Mouse (Mus musculus): ENCODE results near the gene Gm7879. TPM values are rescaled to one million over a fixed set of nuclear protein-coding genes. Genes with fewer than 3 reads are reported as not detected.
A peak's percentile ranks its signal among the peaks of the same experiment; 100 is the strongest.

Gm7879 gene
- total and polyA plus RNA-seq, 3 experiments, result 0.45 to 8.6 (median 6.4) TPM

DNA sequence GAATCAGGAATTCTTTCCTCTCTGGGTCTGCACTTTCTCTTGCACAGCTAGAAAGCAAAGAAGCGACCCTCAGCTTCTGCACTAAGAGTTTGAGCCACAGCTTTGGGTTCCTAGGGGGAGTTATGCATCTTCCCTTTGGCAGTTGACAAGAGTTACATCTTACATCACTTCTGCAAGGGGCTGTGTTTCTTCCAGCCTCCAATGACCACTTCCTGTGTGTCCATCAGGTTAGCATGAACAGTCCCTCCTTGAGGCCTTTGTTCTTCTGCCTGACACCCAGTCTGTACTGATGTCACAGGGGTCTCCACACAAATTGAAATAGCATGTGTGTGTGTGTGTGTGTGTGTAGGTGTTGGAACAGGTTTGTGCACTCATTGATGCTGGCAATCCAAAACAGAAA is 40.3 kb upstream of the Gm7879 start:
- H3K4me1 ChIP-seq (ENCODE audit: control insufficient read depth, insufficient read depth, low read length), result peaks cover 3% of the 10 kb centered on the region

DNA sequence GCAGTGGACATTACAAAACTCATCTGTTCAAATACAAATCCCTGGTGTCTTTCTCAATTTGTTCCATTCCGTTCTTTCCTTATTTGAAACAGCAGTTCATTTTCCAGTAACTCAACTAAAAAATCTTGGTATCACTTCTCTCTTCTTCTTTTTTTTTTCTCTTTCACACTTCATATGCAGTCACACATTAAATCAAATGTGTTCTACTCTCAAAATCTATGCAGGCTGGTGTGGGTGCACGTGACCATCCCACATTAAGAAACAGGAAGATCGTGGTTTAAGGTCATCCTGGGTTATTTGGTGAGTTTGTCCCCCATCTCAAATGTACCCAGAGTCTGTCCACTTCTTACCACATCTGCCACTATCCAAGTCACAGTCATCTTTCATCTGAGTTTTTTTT is 30.9 kb upstream of the Gm7879 start:
- H3K79me2 ChIP-seq (replicated peaks; ENCODE audit: control insufficient read depth, insufficient read depth, low read length), result no peaks in the 10 kb centered on the region
- H3K27ac ChIP-seq, result no peak overlapping the region
- H3K4me1 ChIP-seq (ENCODE audit: control insufficient read depth, insufficient read depth, low read length), result peaks cover 2% of the 10 kb centered on the region
- no peak overlapping the region for H3K4me3 ChIP-seq
- DNase-seq, result peak in 1 of 2 experiments; percentile 26
- intact Hi-C loops (cut with DNase I), result no loop called here
- H3K9ac ChIP-seq (ENCODE audit: low read depth, low read length), result no peak overlapping the region
- WGBS, result 78% methylated on average over 3 of the region's 3 CpGs
- no peaks in the 10 kb centered on the region for H3K27me3 ChIP-seq (ENCODE audit: control insufficient read depth, insufficient read depth, low read length)
- no peak for TF ChIP-seq CTCF (IDR thresholded peaks at IDR 0.05)
- no peak for TF ChIP-seq EP300 (IDR thresholded peaks at IDR 0.05; ENCODE audit: insufficient read depth, low read depth, low read length)
- no peak for TF ChIP-seq POLR2A (IDR thresholded peaks at IDR 0.05; ENCODE audit: insufficient read depth, low read depth, low read length)
- peaks cover 9% of the 10 kb centered on the region for H3K36me3 ChIP-seq (ENCODE audit: control insufficient read depth, insufficient read depth, low read length)

More for the DNA sequence above, 40.3 kb upstream of the Gm7879 start:
- 77% methylated on average over 1 of the region's 1 CpGs for WGBS
- Histone ChIP-seq H3K27me3 (ENCODE audit: control insufficient read depth, insufficient read depth, low read length) (no peaks in the 10 kb centered on the region), H3K27ac (no peak overlapping the region), H3K79me2 (replicated peaks; ENCODE audit: control insufficient read depth, insufficient read depth, low read length) (no peaks in the 10 kb centered on the region), H3K9ac (ENCODE audit: low read depth, low read length) (no peak overlapping the region), H3K4me3 (no peak overlapping the region), H3K36me3 (ENCODE audit: control insufficient read depth, insufficient read depth, low read length) (peaks cover 3% of the 10 kb centered on the region)
- intact Hi-C loops (cut with DNase I), result no loop called here
- no peak for DNase-seq
- TF ChIP-seq POLR2A (IDR thresholded peaks at IDR 0.05; ENCODE audit: insufficient read depth, low read depth, low read length), result no peak
- no peak for TF ChIP-seq CTCF (IDR thresholded peaks at IDR 0.05)
- TF ChIP-seq EP300 (IDR thresholded peaks at IDR 0.05; ENCODE audit: insufficient read depth, low read depth, low read length), result no peak

DNA sequence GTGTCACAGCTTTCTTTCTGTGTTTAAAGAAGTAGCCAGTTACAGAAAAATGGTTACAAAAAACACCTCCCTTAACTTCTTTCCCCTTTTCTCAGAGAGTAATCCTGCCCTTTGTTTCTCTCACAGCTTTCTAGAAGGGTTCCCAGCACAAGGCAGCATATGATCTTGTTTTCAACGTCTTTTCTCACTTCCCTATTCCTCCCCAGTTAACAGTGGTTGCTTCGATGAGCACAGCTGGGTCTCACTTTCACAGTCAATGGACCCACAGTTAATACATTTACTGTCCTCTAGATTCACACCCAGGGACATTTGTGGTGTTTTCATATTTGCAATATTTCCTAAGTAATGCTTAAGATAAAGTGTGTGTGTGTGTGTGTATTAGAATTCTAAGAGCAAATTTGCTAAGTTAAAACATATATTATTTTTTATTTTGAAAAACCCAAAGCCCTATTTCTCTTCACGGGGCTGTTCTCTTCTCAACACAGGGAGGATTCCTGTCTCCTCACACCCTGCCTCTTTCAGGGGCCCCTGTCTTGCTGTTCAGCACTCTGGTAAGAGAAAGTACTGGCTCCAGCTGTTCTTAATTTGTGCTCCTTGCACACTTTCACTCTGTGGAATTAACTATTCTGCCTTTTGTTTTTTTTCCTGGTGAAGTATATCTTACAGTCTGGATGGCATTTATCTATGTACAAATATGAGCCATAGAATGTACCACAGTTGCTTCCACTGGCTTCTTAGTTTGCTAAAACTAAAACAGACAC is 27.7 kb upstream of the Gm7879 start:
- Histone ChIP-seq H3K4me3 (no peak overlapping the region), H3K27ac (no peak overlapping the region), H3K36me3 (ENCODE audit: control insufficient read depth, insufficient read depth, low read length) (peaks cover 9% of the 10 kb centered on the region), H3K9ac (ENCODE audit: low read depth, low read length) (no peak overlapping the region), H3K4me1 (ENCODE audit: control insufficient read depth, insufficient read depth, low read length) (peaks cover 3% of the 10 kb centered on the region), H3K27me3 (ENCODE audit: control insufficient read depth, insufficient read depth, low read length) (no peaks in the 10 kb centered on the region), H3K79me2 (replicated peaks; ENCODE audit: control insufficient read depth, insufficient read depth, low read length) (no peaks in the 10 kb centered on the region)
- 30% methylated on average over 3 of the region's 3 CpGs for WGBS
- DNase-seq, result peak in 1 of 2 experiments; percentile 9
- no peak for TF ChIP-seq CTCF (IDR thresholded peaks at IDR 0.05)
- TF ChIP-seq POLR2A (IDR thresholded peaks at IDR 0.05; ENCODE audit: insufficient read depth, low read depth, low read length), result no peak
- TF ChIP-seq EP300 (IDR thresholded peaks at IDR 0.05; ENCODE audit: insufficient read depth, low read depth, low read length), result no peak
- intact Hi-C loops (cut with DNase I), result no loop called here

- H3K4me3 ChIP-seq, result no peak overlapping the region
- no peak for DNase-seq
- TF ChIP-seq POLR2A (IDR thresholded peaks at IDR 0.05; ENCODE audit: insufficient read depth, low read depth, low read length), result no peak
- peak; percentile 70 for TF ChIP-seq CTCF (IDR thresholded peaks at IDR 0.05)
- TF ChIP-seq EP300 (IDR thresholded peaks at IDR 0.05; ENCODE audit: insufficient read depth, low read depth, low read length), result no peak
- H3K79me2 ChIP-seq (replicated peaks; ENCODE audit: control insufficient read depth, insufficient read depth, low read length), result no peaks in the 10 kb centered on the region
- H3K36me3 ChIP-seq (ENCODE audit: control insufficient read depth, insufficient read depth, low read length), result peaks cover 6% of the 10 kb centered on the region
- WGBS, result 43% methylated on average over 1 of the region's 1 CpGs
- H3K4me1 ChIP-seq (ENCODE audit: control insufficient read depth, insufficient read depth, low read length), result peaks cover 4% of the 10 kb centered on the region
- intact Hi-C loops (cut with DNase I), result loop anchor here (2.0 kb wide), 1 partner anchor 96 kb away; no protein-coding TSS in a partner anchor
- no peak overlapping the region for H3K9ac ChIP-seq (ENCODE audit: low read depth, low read length)
- no peak overlapping the region for H3K27ac ChIP-seq
- no peaks in the 10 kb centered on the region for H3K27me3 ChIP-seq (ENCODE audit: control insufficient read depth, insufficient read depth, low read length)
These were observed 20.6 kb upstream of the Gm7879 start for GRCm38 (mm10) chr5:43892386-43892785.

DNA sequence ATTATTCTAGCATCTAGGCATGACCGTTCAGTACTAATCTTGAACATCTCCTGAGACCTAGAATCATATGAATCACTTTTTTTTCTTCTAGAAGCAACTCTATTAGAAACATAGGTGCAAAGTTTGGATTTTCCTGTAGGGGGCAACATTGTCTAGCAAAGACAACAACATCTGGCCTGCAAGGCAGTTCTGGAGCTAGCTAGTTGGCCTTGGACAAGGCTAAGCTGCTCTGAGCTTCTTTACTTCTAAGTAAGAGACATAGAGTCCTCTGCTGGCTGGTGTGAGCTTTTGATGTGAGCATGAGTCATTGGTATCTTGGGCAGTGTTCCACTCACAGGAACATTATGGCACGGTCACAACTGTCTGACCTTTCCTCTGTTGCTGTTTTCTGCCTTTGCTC is 18.8 kb upstream of the Gm7879 start:
- TF ChIP-seq POLR2A (IDR thresholded peaks at IDR 0.05; ENCODE audit: insufficient read depth, low read depth, low read length) (no peak), CTCF (IDR thresholded peaks at IDR 0.05) (peak; percentile 74), EP300 (IDR thresholded peaks at IDR 0.05; ENCODE audit: insufficient read depth, low read depth, low read length) (no peak)
- H3K27me3 ChIP-seq (ENCODE audit: control insufficient read depth, insufficient read depth, low read length), result no peaks in the 10 kb centered on the region
- peaks cover 4% of the 10 kb centered on the region for H3K4me1 ChIP-seq (ENCODE audit: control insufficient read depth, insufficient read depth, low read length)
- H3K4me3 ChIP-seq, result no peak overlapping the region
- no peak overlapping the region for H3K9ac ChIP-seq (ENCODE audit: low read depth, low read length)
- no peak overlapping the region for H3K27ac ChIP-seq
- no peaks in the 10 kb centered on the region for H3K79me2 ChIP-seq (replicated peaks; ENCODE audit: control insufficient read depth, insufficient read depth, low read length)
- DNase-seq, result peak in 1 of 2 experiments; percentile 13
- H3K36me3 ChIP-seq (ENCODE audit: control insufficient read depth, insufficient read depth, low read length), result peaks cover 6% of the 10 kb centered on the region
- 51% methylated on average over 2 of the region's 2 CpGs for WGBS
- intact Hi-C loops (cut with DNase I), result no loop called here

DNA sequence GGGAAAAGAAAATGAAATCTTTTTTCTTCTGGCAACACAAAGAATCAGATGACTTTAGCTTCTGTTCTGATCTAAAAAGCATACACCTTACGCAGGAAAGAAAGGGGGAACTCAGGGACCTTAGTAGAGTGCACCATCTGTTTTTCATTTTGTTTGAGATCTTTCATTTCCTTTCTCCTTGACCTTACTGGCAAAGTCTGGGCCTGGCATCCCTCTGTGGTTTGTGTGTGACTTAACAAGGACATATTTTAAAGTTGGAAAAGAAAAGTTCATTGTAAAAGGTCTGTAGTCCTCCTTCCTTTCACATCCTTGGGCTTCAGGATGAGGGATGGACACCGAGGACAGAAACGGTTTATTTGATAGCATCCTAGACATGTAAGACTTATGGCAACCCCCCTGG is 17.0 kb upstream of the Gm7879 start:
- Histone ChIP-seq H3K27ac (no peak overlapping the region), H3K9ac (ENCODE audit: low read depth, low read length) (no peak overlapping the region), H3K4me3 (no peak overlapping the region), H3K27me3 (ENCODE audit: control insufficient read depth, insufficient read depth, low read length) (no peaks in the 10 kb centered on the region), H3K4me1 (ENCODE audit: control insufficient read depth, insufficient read depth, low read length) (peaks cover 2% of the 10 kb centered on the region), H3K79me2 (replicated peaks; ENCODE audit: control insufficient read depth, insufficient read depth, low read length) (no peaks in the 10 kb centered on the region), H3K36me3 (ENCODE audit: control insufficient read depth, insufficient read depth, low read length) (peaks cover 6% of the 10 kb centered on the region)
- no peak for DNase-seq
- TF ChIP-seq POLR2A (IDR thresholded peaks at IDR 0.05; ENCODE audit: insufficient read depth, low read depth, low read length) (no peak), CTCF (IDR thresholded peaks at IDR 0.05) (no peak), EP300 (IDR thresholded peaks at IDR 0.05; ENCODE audit: insufficient read depth, low read depth, low read length) (no peak)
- intact Hi-C loops (cut with DNase I), result no loop called here
- WGBS, result 44% methylated on average over 3 of the region's 3 CpGs
